Comparison of ENCODE assay signal across 8 mouse cellular contexts in the genomic region with DNA sequence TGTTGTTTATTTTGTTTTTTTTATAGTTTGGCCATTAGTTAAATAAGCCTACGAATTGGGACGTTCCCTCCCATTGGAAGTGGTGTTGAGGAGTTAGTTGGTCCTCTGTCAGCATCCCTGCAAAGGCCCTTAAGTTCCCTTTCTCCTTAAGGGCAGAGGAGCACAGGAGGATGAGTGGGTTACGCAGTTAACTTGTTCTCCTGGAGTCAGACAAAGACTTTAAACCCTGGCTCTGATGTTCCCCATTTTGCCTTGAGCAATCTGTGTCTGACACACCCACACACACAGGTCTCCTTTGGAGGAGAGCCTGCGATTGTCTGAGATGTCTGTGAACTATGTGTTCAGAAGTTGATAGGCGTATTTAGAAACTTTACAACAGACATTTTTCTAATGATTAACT. TPM values are rescaled to one million over a fixed set of nuclear protein-coding genes. Genes with fewer than 3 reads are reported as not detected.
A peak's percentile ranks its signal among the peaks of the same experiment; 100 is the strongest.
DNase-seq lines count a peak whose midpoint lies in the region; ATAC-seq lines count a peak whose summit lies in the region.

No protein-coding gene starts in this region.

- no peaks in the 10 kb centered on the region for H3K27me3 ChIP-seq in neural tube, embryonic 11.5 days (ENCODE audit: control insufficient read depth, insufficient read depth, low read length)
- H3K27me3 ChIP-seq in forebrain, embryonic 10.5 days (ENCODE audit: poor library complexity, severe bottlenecking), result peaks cover 18% of the 10 kb centered on the region
- H3K27me3 ChIP-seq in limb, embryonic 13.5 days, result no peaks in the 10 kb centered on the region
- no peaks in the 10 kb centered on the region for H3K27me3 ChIP-seq in neural tube, embryonic 13.5 days

- no peak for ATAC-seq in neural tube, embryonic 11.5 days (ENCODE audit: insufficient read depth, low FRiP score, low TSS enrichment)
- ATAC-seq in limb, embryonic 13.5 days (ENCODE audit: low FRiP score, low read depth), result no peak
- ATAC-seq in neural tube, embryonic 13.5 days (ENCODE audit: low read depth), result no peak
- ATAC-seq in erythroid progenitor cell, adult 5-6 weeks (replicated peaks; ENCODE audit: low FRiP score, poor library complexity, severe bottlenecking), result no peak

- peaks cover 15% of the 10 kb centered on the region for H3K4me1 ChIP-seq in neural tube, embryonic 11.5 days (ENCODE audit: control insufficient read depth, insufficient read depth, low read length)
- H3K4me1 ChIP-seq in forebrain, embryonic 10.5 days, result peaks cover 61% of the 10 kb centered on the region
- H3K4me1 ChIP-seq in limb, embryonic 13.5 days, result peaks cover 39% of the 10 kb centered on the region
- H3K4me1 ChIP-seq in neural tube, embryonic 13.5 days (replicated peaks), result peaks cover 30% of the 10 kb centered on the region

- peak overlapping the region; percentile 97 for H3K4me2 ChIP-seq in neural tube, embryonic 11.5 days (ENCODE audit: low read depth)
- peak overlapping the region; percentile 77 for H3K4me2 ChIP-seq in limb, embryonic 13.5 days (replicated peaks)
- peak overlapping the region; percentile 70 for H3K4me2 ChIP-seq in neural tube, embryonic 13.5 days

- no peak for DNase-seq in neural tube, embryonic 11.5 days (ENCODE audit: low spot score)
- DNase-seq in neural tube, embryonic 10.5 days (ENCODE audit: extremely low spot score, low spot score), result no peak
- DNase-seq in forebrain, embryonic 10.5 days (ENCODE audit: extremely low spot score, low spot score), result no peak
- DNase-seq in layer of hippocampus, adult 18-20 months (ENCODE audit: low spot score in 2 of 2), result no peak
- DNase-seq in ovary, postnatal 14 days (ENCODE audit: low spot score), result no peak

- H3K36me3 ChIP-seq in neural tube, embryonic 11.5 days (ENCODE audit: control insufficient read depth, insufficient read depth, low read length), result no peaks in the 10 kb centered on the region
- H3K36me3 ChIP-seq in forebrain, embryonic 10.5 days (replicated peaks), result no peaks in the 10 kb centered on the region
- 0 out of 2 replicates have a peak, but pooled peaks cover 4% of the 10 kb centered on the region for H3K36me3 ChIP-seq in limb, embryonic 13.5 days
- H3K36me3 ChIP-seq in neural tube, embryonic 13.5 days, result no peaks in the 10 kb centered on the region

- H3K4me3 ChIP-seq in neural tube, embryonic 11.5 days (ENCODE audit: low read depth, low read length), result peak overlapping the region; percentile 91
- peak overlapping the region; percentile 88 for H3K4me3 ChIP-seq in forebrain, embryonic 10.5 days
- H3K4me3 ChIP-seq in limb, embryonic 13.5 days, result peak overlapping the region; percentile 81
- H3K4me3 ChIP-seq in neural tube, embryonic 13.5 days, result peak overlapping the region; percentile 86

- no peak overlapping the region for H3K9ac ChIP-seq in neural tube, embryonic 11.5 days (ENCODE audit: low read length)
- H3K9ac ChIP-seq in limb, embryonic 13.5 days, result peak overlapping the region; percentile 95; the same call in 1 of the 2 replicates
- peak overlapping the region; percentile 96 for H3K9ac ChIP-seq in neural tube, embryonic 13.5 days

- H3K9me3 ChIP-seq in neural tube, embryonic 11.5 days (ENCODE audit: control insufficient read depth, low read length), result no peaks in the 10 kb centered on the region
- H3K9me3 ChIP-seq in forebrain, embryonic 10.5 days, result no peaks in the 10 kb centered on the region
- no peaks in the 10 kb centered on the region for H3K9me3 ChIP-seq in limb, embryonic 13.5 days
- no peaks in the 10 kb centered on the region for H3K9me3 ChIP-seq in neural tube, embryonic 13.5 days

- H3K27ac ChIP-seq in neural tube, embryonic 11.5 days (ENCODE audit: low read depth, low read length), result no peak overlapping the region
- H3K27ac ChIP-seq in forebrain, embryonic 10.5 days, result no peak overlapping the region
- no peak overlapping the region for H3K27ac ChIP-seq in limb, embryonic 13.5 days
- H3K27ac ChIP-seq in neural tube, embryonic 13.5 days (replicated peaks), result no peak overlapping the region

- WGBS in neural tube, embryonic 11.5 days, result 37% methylated on average over 5 of the region's 5 CpGs
- WGBS in forebrain, embryonic 10.5 days, result 59% methylated on average over 5 of the region's 5 CpGs
- 41% methylated on average over 5 of the region's 5 CpGs for WGBS in limb, embryonic 13.5 days
- WGBS in neural tube, embryonic 13.5 days, result 25% methylated on average over 5 of the region's 5 CpGs

RNA-seq across cellular contexts. Expression of a gene that starts 1.1 kb away (rescaled TPM):
- polyA plus RNA-seq in neural tube, embryonic 11.5 days (2014; fragmentation: Nextera tagmentation; extraction: Ambion mirVana), result 35.8 and 40.8 TPM in 2 replicates
- 27.2 and 28.0 TPM in 2 replicates for polyA plus RNA-seq in forebrain, embryonic 10.5 days (2016; fragmentation: Nextera tagmentation; extraction: Ambion mirVana)
- polyA plus RNA-seq in limb, embryonic 13.5 days (2015; fragmentation: Nextera tagmentation; extraction: Ambion mirVana), result 48.1 and 49.6 TPM in 2 replicates
- polyA plus RNA-seq in neural tube, embryonic 13.5 days (2015; fragmentation: Nextera tagmentation; extraction: Ambion mirVana), result 59.4 and 75.3 TPM in 2 replicates
- 10 to 100 TPM; 50.9 to 53.1 TPM for total RNA-seq in layer of hippocampus, adult 18-20 months (2021)
- 5.4 and 6.1 TPM in 2 replicates for total RNA-seq in erythroid progenitor cell, adult 5-6 weeks (2015; ENCODE audit: low replicate concordance)
- total RNA-seq in erythroid progenitor cell, adult 5-6 weeks (2017; ENCODE audit: low replicate concordance), result 2.3 and 5.8 TPM in 2 replicates

RNA-seq across cellular contexts. Expression of a gene that starts 49.6 kb away (rescaled TPM):
- polyA plus RNA-seq in neural tube, embryonic 11.5 days (2014; fragmentation: Nextera tagmentation; extraction: Ambion mirVana), result 51.9 and 57.4 TPM in 2 replicates
- polyA plus RNA-seq in forebrain, embryonic 10.5 days (2016; fragmentation: Nextera tagmentation; extraction: Ambion mirVana), result 32.7 and 33.8 TPM in 2 replicates
- polyA plus RNA-seq in limb, embryonic 13.5 days (2015; fragmentation: Nextera tagmentation; extraction: Ambion mirVana), result 29.9 and 31.5 TPM in 2 replicates
- 85.6 and 96.8 TPM in 2 replicates for polyA plus RNA-seq in neural tube, embryonic 13.5 days (2015; fragmentation: Nextera tagmentation; extraction: Ambion mirVana)
- 100 to 1,000 TPM; 104 to 112 TPM for total RNA-seq in layer of hippocampus, adult 18-20 months (2021)
- total RNA-seq in erythroid progenitor cell, adult 5-6 weeks (2015; ENCODE audit: low replicate concordance), result 19.8 and 22.2 TPM in 2 replicates
- total RNA-seq in erythroid progenitor cell, adult 5-6 weeks (2017; ENCODE audit: low replicate concordance), result 9.2 and 10.7 TPM in 2 replicates
